Mouse (Mus musculus) lung, postnatal 25 days (tissue): ENCODE measurements around the gene D030056L22Rik.

ENCODE experiments used
- DNase-seq: peaks from one replicate; pipeline ENCODE4 v3.0.0; 2022; ENCODE audit warnings: low spot score

The D030056L22Rik gene

DNA sequence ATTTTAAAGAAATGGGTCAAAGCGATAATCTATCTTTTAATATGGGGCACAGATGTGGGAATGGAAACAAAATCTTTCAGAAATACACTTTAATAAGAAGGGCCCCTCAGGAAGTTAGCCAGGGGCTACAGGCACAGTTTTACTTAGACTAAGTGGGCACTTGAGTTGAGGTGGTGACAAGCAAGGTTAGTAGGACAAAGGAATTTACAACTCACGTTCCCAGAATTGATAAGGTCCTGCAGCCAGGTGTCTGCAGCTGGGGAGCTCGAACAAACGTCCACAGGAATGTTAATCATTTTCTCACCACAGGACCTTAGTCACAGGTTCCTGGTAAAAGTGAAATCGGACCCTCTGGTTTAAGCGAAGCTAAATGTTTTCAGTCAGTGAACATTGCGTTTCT, 18.1 kb downstream of the D030056L22Rik start:
- DNase-seq = no peak

DNA sequence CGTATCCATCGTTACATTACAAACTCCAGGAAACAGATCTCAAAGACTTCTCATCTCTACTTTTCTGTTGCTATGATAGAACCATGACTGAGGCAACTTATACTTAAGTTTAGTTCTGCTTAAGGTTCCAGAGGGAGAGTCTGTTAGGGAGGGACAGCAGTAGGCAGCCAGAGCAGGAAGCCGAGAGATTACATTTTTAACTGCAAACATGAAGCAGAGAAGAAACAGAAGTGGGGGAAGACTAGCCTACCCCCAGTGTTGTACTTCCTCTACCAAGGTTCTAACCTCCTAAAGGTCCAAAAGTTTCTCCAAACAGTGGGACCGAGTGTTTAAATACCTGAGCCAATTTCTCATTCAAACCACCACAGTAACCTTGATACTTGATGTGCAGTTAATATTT, 22.9 kb downstream of the D030056L22Rik start:
- no peak for DNase-seq

DNA sequence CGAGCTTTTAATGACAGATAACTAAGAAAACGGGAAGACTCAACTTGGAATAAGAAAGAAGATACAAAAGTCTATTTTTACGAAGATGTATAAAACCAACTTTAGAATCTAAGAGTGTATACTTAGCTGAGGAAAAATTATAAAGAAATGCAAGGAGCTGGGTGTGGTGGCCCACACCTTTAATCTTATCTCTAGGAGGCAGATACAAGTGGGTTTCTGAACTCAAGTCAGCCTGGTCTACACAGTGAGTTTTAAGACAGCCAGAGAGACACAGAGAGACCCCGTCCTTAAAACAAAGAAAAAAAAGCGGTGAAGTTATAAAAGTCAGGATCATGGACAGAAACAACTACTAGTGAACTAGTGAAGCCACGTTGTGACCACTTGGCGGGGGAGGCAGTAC, 26.2 kb downstream of the D030056L22Rik start:
- DNase-seq = no peak

DNA sequence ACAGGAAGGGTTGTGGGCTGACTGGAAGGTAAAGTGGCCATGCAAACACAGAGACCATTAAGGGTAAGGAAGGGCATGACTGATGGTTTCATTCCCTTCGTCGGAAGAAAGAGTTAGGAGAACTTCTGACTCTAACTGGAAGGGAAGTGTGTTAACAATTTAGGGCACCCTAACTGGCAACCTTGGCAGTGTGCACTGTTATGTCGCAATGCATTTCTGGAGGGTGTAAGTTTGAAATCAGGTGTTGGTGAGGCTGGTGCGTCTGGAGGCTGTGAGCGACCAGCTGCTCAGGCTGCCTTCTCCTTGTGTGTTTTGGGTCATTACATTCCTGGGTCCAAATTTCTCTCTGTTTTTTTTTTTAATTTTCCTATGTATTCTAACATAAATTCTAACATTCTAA, 31.0 kb downstream of the D030056L22Rik start:
- peak; percentile 64 for DNase-seq

DNA sequence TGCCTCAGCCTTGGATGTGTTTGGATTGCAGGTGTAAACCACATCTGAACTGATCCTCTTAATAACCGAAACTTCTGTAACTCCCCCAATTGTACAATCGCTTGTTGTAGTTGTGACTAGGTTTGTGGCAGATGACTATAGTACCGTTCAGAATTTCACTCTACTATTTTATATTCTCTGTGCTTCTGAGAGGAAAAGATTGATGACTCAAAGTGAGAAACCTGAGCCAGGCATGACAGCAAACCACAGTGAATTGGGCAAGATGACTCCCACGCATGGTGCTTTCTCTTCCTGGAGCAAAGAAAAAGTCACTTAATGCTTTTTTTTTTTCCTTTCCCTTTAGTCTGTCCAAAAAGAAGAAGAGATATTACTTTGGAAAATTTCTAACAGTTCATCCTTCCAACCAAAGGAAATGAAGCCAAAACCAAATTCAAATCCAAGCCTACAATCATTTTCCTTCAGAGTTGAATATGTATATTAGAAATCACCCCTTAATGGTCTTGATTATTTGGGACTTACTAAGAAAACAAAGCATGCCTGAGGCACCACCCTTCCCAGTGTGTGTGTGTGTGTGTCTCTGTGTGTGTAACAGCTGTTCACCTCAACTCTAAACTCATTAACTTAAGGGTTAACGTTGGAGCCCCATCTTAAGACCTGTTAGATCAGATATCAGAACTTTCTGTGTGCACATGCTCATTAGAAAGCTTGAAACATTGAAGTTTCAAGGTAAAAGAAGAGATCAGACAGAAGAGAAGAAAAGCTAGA, 33.8 kb downstream of the D030056L22Rik start:
- DNase-seq = no peak

DNA sequence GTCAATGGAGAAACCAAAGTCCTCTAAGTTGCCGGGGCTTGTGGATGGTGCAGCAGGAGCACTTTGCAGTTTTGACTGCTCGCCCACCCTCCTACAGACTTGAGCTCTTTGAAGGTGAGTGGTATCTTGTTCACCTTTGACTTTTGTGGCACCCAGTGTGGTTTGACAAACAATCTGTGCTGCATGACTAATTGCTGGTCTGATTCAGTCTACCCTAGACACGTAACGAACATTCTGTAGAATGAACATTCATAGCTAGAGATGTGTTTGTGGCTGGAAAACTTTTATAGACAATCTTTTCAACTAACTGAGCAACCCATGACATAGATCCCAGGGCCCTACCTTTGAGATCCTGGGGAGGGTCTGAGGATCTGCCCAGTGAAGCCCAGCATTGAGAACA, 34.4 kb downstream of the D030056L22Rik start:
- DNase-seq = no peak

DNA sequence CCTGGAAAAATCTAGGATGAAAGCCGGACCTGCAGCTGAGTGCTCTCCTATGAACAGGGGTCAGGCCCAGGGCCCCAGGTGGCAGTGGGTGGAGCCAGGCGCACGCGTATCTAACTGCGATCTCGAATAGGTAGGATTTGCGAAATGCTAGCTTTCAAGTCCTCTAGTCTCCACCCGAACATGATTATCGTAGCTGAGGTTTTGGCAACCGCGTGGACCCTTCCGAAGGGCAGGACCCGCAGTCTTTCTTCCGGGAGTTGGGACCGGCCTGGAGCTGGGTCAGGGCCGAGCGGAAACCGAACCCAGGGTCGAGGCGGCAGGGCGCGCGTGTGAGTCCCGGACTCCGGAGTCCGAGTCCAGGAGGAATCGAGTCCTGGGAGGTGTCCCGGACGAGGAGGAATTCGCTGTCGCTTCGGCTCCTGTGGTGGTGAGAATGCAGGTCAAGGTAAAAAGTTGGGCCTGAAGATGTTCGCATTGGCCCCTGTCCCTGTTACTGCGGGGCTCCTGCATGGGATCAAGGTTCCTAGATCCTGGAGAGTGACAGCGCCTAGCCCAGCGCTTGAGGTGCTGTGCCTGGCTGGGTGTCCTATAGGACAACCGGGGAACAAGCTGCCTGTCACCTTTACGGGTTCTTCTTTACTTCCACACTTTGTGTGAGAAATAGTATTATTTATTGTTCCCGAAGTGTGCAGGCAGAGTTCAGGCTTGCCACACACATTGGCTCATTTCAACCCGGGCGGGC, 36.8 kb downstream of the D030056L22Rik start, which contains the start of gene Trpm6:
Trpm6 (plus strand) TSS at position 386 of the 742 bp plus-strand sequence.
- DNase-seq = peak; percentile 55

DNA sequence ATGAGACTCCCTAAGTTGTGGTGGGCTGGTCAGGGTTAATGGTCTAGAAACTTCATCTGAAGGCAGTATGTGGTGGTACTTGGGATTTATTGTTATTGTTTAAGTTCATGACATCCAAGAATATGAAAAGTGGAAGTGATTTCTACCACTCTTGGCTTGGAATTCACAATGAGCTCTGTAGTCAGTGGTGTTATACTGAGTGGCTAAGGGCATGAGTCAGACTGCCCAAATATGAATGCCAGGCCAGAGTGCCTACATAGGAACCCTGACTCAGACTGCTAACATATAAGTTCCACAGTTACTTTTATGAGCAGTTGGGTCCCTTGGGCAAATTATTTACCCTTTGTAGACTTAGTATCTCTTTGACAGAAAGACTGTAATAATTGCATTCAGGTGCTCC, 44.2 kb downstream of the D030056L22Rik start:
- DNase-seq = no peak

DNA sequence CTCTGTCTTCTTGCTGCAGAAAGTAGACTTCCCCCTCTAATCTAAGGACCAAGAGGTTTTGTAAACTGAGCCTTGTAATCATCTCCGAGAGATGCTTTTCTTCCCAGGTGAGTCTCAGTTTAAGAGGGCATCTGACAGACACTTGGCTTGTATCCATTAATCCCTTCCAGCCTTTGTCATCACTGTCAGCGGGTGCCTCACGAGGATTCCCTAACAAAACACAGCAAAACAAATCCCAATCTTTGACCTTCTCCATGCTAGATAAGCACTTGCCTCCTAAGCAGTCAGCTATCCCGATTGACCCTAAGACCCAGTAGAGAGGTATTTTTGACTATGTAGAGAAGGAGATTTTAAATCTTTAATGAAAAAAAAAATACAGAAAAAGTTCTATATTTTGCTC, 44.7 kb downstream of the D030056L22Rik start:
- no peak for DNase-seq

DNA sequence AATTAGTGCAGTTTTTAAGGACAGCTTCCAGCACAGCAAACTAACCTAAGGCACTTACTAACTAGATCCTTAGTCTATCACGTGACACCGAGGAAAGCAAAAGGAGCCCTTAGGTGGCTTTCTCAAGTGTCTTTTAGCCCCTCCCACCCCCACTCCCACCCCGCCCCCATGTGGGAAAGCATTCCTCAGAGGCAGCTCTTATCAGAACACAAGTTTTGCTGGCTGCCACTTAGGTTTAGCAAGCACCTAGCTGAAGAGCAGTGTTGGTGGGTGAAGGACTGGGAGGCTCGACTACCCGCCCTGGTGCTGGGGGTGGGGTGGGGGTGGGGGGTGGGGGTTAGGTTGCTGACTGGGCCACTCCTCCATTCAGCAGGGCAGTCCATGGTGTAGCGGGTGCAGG, 45.3 kb downstream of the D030056L22Rik start:
- peak; percentile 70 for DNase-seq

DNA sequence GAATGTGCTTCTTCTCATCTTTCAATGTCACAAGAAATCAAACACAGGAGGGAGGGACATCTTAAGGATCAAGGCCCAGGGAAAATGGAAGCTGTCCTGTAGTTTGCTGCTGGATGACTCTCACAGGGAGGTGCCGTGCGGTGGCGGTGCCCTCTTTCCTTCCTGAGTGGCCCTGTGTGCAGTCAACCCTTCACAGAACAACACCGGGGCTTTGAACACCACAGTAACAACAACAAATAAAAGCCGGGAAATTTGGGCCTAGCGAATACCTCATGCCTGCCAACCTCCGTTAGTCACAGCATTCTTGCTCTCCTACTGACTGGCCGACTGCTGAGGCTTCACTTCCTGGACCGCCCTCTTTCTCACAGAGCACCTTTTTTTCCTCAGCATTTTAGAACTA, 45.9 kb downstream of the D030056L22Rik start:
- DNase-seq = peak; percentile 48

DNA sequence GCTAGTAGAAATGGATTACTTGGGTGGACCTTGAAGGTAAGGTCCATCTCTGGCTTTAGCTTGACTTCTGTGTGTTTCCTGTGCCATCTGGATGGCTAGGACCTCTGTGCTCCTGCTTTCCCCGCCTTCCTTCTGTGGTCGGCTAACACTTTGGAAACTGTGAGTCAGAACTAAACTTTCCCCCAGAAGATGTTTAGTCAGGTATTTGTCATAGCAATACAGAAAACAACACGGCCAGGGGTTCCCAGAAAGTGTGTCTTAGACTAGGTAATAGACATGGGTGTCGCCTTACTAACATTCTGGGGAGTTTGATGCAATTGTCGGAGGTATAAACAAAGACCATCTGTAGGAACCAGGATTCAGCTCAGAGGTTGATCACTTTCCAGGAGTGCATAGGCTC, 53.4 kb downstream of the D030056L22Rik start:
- no peak for DNase-seq
